Mouse (Mus musculus) ES-E14 (cell line): Measurements from ENCODE around the gene Gsc.
"Not testable (repeated sequence)": the region's sequence is repeated elsewhere in the genome, so short reads cannot be mapped to it uniquely, and the experiment has no call there.

ENCODE experiments used
- CHD2 ChIP-seq: IDR thresholded peaks from 2 replicates; pipeline ENCODE4 v1.6.1; 2014; ENCODE audit warnings: mild to moderate bottlenecking, low read depth, low read length, inconsistent platforms
- HCFC1 ChIP-seq: IDR thresholded peaks from 2 replicates; pipeline ENCODE4 v1.6.1; 2012; ENCODE audit warnings: low read length, inconsistent platforms, borderline replicate concordance; ENCODE audit not compliant: insufficient read depth
- MAFK ChIP-seq: IDR thresholded peaks from 2 replicates; pipeline ENCODE4 v1.6.1; 2014; ENCODE audit warnings: mild to moderate bottlenecking, low read depth, low read length, inconsistent platforms; ENCODE audit not compliant: insufficient read depth

GRCm38 (mm10) chr12:104447056-104447455, 26.1 kb downstream of the Gsc start:
- not testable (repeated sequence) for TF ChIP-seq MAFK, CHD2, HCFC1
